Mouse (Mus musculus) cerebellum, postnatal 36 days (tissue): Measurements from ENCODE around the gene Kif1c.

Source experiments
- DNase-seq, 2 experiments: peaks; one replicate each; pipeline ENCODE4 v3.0.0; 2021 to 2022; ENCODE audit warnings: mixed read lengths in 2 of 2

Kif1c gene

DNA sequence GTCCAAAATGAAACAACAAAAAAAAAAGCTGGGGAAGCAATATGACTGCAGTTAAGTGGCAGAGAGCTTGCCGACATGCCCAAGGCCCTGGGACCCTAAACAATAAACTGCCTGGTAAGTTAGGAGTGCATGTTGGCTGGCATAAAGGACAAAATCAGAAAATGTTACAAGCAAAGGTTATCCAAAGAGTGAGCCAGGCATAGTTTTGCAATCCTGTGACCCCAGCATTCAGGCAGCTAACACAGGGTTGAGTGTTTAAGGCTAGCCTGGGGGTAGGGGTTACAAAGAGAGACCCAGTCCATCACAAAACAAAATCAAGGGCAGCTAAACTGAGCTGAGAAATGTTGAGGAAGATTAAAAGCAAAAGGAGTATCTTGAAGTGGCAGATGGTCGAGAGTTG is 1.3 kb upstream of the Kif1c start:
- DNase-seq: no peak

DNA sequence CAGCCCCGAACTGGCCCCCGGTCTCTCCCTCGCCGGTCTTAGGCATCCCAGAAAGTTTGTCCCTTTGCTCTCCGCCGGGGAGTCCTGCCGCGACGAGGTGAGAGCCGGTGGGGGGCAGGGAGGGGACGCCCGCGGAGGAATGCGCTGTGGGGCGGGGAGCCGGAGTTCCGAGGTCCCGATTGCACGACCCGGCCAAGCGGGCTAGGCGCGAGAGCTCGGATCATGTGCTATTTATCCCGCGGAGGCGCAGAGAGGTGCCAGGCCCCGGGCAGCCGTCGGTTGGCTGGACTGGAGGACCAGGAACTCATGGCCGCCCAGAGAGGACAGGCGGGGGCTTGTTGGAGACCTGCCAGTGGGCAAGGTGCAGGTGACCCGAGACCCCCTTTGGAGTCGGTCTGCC is 265 bp downstream of the Kif1c start:
- peak; percentile 62 to 63 for DNase-seq

DNA sequence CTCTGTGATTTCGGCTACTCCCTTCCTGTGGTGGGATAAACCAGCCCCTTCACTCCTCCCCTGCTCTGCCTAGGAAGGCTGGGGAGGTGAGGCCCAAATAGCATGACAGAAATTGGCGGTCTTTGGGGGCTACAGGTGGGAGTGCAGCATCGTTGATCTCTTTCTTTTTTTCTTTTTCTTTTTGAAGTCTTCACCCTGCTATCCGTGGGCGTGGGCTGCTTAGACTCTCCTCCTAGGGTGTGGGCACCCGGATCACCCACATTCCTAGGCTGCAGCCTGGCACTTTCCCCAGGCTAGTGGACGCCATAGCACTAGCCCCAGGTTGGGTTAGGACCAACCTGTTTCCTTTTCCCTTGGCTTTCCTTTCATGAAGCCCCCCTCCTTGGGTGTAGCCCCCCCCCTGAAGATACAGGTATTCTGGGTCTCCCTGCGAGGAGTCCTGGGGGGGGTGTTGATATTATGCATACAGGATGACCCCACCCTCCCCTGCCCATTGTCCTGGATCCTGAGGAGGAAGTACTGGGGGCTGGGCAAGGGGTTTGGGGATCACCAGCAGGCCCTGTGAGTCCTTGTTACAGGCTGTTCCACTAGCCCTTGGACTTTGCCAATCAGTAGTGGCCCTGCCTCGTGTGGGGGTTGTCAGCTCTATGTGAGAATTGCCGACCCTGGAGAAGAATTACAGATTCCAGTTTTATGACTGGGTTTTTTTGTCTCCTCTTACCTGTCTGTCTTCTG is 1.0 kb downstream of the Kif1c start:
- no peak for DNase-seq

DNA sequence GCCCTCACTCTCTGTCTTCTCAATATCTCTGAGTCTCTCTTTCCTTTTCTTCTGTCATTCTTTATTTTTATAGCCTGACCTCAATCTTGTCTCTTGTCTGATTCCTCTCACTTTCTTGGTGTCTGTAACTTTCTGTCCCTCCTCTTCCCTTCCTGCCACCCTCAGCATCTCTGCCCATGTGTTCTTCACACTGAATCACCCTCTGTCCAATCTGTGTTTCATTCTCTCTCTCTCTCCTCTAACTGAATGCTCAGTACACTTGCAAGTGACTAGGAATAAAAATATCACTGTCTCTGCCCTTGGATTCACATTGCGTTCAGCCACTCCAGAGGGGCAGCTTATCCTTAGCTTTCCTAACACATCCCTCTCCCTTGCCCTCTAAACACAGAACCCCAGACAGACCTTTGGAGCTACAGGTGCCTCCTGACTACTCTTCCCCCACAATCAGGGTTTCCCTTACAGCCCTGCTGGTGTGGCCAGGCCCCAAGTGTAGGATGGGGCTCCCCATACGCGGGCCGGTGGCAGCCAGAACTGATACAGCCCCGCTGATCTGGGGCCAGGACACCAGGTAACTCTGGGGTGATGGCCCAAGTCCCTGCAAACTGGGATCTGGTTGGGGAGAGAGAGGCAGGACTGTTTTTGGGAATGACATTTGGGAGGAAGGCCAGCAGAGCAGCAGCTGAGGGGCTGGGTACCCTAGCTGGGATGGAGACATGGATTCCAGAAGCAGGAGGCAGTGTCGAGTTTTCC is 1.8 kb downstream of the Kif1c start:
- DNase-seq: no peak

DNA sequence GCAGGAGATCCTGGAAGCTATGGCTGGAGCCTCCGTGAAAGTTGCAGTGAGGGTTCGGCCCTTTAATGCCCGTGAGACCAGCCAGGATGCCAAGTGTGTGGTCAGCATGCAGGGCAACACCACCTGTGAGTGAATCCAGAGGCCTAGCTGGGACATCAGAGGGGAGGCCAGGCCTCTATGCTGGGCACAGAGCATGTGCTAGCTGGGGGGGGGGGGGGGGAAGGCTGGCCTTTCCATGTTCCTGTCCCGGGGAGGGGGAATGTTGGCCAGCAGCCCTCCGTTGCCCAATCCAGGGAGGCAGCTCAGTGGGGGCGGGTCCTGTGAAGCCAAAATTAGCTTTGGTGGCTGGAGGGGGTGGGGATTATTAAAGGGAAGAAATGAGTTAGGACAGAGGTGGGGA is 2.4 kb downstream of the Kif1c start:
- no peak for DNase-seq

DNA sequence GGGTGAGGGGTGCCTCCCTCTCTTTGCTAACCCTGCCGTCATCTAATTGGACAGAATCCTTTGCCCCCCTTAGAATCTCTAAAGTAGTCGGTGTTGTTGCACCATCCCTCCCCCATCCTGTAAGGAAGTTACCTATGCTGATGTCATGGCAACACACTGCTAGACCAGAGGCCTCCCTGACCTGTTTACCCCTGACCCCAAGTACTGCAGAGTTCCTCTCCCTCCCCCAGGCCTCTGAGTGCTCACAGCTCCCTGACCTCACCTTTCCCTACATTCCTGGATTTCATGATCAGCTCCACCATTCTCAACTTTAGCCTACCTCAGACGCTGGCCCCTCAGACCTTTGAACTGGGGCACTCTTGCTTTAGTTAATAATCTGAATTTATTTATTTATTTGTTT is 5.8 kb downstream of the Kif1c start:
- no peak for DNase-seq

DNA sequence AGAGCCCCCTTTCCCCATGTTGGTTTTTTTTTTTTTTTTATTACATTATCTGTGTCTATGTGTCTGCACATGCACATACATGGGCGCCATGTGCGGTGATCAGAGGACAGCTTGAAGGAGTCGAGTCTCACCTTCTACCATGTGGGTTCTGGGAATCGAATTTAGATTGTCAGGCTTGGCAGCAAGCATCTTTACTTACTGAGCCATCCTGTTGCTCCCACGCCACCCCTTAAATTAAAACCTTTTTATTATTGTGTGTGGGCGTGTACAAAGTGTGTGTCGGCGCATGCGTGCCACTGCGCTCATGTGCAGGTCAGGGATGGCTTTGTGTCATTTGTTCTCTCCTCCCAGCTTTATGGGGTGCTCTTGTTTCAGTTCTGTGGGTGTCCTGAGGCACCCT is 10.7 kb downstream of the Kif1c start:
- no peak for DNase-seq

DNA sequence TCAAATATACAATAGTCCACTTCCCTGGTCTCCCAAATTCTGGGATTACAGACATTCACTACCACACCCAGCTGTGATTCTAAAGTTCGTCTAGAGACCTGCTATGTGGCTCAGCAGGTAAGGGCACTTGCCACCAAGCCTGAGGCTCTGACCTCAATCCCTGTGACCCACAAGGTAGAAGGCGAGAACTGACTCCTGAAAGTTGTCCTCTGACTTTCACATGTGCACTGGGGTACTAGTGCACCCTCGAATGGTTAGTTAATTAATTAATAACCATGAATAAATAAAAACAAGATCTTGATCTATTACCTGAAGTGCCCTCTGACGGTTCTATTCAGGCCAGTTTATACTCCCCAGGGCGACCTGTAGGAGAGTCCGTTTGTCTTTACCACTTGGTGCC is 12.9 kb downstream of the Kif1c start:
- DNase-seq: no peak

DNA sequence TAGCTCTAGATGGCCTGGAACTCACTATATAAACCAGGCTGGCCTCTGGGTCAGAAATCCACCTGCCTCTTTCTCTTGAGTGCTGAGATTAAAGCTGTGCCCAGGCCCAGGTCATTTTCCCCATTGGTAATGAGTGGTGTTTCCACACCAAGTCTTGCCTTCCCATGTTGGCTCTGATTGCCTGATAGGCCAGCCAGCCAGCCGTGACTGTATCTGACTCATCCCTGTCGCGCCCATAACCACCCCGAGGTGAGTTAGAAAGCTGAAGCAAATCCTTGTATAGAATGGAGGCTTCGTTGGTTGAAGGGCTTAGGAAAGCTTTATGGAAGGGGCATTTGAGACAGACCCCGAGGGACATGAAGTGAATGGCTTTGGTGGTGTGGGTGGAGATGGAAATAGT is 15.5 kb downstream of the Kif1c start:
- no peak for DNase-seq

DNA sequence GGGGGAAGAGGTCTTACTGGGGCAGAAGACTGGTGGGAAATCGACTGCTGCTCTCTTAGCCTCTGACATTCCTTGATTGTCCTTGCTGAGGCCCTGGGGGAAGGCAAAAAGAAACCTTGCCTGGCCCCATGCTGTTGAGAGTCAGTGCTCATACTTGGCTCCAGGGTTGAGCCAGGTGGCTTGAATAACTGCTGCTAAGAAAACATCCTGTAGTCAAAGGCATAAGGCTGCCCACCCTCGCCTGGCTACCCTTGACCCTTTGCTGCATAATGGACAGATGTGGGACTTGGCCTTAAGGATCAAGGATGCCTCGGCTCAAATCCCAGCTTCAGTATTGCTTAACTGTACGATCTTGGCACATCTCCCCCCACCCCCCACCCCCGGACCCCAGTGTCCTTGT is 18.1 kb downstream of the Kif1c start:
- no peak for DNase-seq

DNA sequence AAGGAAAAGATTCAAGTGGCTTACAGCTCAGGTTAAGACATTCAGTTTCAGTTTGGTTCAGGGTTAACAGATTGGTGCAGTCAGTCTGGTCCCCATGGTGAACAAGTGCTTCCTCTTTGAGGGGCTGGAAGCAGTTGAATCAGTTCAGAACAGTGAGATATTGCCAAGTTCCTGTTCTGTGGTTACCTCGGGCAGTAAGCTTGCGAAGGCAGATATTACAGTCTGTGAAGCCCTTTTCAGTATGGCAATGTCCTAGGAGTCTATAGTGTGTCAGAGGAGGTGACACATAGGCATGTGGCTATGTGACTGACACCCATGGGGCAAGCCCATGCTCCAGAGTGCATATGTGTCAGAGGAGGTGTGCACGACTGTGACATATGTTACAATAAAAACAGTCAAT is 20.2 kb downstream of the Kif1c start:
- no peak for DNase-seq

DNA sequence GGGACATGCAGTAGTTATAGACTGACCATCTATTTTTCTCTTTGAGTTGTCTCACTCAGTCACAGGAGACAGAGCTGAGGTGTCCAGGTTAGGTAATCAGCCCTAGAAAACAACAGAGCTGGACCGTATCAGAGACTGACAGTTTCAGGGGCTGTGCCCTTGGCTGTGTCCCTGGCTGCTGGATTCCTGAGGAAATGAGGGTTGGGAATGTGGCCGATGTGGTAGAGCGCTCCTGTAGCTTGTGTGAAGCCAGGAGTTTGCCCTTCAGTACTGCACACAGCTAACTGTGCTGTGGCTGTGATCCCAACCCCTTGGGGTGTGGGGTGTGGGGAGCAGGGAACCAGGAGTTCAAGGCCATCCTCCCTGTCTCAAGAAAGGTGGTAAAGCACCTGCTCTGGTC is 20.7 kb downstream of the Kif1c start:
- no peak for DNase-seq

DNA sequence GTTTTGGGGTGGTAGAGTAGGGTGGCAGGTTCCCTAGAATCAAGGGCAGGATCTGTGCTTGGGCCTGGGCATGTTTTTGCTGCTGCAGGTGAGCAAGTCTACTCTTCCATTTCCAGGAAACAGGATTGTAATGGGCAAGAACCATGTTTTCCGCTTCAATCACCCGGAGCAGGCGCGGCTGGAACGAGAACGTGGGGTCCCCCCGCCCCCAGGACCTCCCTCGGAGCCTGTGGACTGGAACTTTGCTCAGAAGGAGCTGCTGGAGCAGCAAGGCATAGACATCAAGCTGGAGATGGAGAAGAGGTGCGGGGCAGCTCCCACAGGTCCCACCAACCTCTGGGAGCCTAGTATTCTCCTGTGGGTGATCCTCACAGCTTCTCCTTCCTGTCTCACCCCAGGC is 24.4 kb downstream of the Kif1c start:
- DNase-seq: no peak

DNA sequence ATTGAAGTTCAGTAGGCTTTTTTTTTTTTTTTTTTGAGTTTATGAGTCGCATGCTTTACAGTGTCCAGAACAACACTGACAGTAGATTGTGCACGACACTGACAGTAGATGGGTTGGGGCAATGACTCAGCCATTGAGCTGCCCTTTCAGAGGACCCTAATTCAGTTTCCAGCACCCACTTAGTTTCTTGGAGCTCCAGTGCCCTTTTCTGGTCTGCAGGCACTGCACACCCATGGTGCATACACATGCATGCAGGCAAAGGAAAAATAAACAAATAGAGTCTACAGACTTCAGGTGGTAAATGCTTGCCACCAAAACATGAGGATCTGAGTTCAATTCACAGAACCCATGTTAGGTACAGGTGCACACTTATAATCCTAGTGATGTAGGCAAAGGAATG is 26.2 kb downstream of the Kif1c start:
- no peak for DNase-seq

DNA sequence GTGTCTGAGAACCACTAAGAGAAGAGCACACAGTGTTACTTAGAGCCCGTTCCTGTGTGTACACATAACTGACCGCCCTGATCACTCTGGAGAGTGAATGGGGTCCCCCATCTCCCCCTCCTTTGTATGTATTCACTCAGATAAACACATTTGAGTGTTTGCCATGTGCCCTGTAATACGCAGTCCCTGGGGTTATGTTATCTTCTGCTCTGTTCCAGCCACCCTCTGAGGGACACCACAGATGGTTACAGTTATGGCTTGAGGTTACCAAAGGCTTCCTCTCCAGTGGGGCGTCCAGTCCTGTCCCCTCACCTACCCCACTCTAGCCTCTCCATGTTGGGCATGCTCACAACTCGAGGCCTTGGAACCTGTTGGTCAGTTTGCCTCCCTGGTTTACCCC is 27.0 kb downstream of the Kif1c start:
- DNase-seq: no peak

DNA sequence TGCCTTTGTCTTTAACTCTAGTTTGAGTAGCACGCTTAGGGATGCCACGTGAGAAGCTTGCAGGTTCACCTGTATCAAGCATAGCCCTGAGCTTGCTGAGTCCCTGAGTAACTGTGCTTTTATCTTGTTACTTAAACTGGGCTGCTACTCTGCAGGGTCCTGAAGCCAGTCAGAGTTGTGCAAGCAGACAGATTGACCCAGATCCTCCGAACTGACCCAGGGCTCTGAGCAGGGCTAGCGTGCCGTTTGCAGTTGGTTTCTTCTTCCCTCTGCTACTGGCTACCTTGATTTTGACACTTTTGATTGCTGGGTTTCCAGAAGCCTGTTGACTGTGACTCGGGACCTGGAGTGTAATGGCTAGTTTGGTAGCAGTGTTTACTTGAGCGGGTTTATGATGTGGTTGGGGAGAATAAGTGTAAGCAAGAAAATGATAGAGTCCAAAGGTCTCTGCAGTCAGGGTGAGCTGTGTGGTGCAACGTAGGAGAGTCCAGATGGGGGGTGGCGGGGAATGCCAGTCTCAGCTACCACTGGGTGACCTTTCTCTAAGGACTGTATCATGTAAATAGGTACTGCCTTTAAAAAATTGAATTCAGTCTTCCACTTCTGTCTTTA is 30.2 kb downstream of the Kif1c start:
- no peak for DNase-seq

DNA sequence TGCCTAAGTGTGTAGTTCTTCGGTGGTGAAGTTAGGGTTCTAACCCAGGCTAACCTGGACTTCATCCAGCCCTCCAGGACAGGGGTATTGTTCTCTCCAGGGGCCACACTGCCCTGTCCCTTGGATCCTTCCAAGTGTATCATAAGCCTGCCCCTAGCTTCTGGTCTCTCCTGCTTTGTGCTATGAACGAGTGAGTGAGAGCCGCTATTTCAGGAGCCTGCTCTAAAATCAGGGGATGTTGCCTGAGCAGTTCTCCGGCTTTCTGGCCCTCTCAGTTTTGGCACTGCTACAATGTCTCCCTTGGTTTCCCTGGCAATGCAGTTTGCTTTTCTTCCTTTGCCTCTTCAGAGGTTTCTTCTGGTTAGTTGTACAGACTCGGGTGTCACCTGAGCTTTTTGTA is 30.8 kb downstream of the Kif1c start:
- DNase-seq: peak in 1 of 2 experiments; percentile 9

DNA sequence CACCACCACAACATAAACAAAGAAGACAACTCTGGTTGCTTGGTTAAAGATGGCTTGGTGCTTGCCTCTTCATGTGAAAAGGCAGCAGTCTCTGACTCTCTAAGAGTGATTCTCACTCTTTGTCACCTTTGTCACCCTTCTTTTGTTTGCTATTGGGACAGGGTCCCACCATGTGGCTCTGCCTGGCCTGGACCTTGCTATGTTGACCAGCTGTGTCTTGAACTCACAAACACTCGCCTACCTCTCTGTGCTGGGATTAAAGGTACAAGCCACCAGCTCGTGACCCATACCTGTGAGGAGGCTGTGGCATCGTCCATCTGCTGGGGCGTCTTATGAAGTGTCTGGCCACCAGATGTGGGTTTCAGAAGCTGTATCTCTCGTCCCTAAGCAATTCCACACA is 32.9 kb downstream of the Kif1c start:
- no peak for DNase-seq

DNA sequence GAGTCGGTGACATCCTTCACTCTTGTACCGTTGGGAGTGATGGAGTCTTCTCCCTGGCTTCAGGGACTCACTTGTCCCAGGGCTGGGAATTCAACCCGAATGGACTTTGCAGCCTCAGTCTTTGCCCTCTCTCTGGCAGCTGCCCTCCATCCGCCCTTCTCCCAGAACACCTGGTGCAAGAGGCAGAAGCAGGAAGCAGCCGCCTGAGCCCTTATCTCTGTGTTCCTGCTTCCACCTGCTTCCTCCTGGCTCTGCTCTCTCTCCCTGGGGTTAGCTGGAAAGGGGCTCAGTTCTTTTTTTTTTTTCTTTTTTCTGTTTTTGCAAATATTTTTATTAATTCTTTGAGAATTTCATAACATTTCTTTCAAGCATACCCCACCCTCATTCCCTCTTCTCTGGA is 37.4 kb downstream of the Kif1c start:
- DNase-seq: no peak

DNA sequence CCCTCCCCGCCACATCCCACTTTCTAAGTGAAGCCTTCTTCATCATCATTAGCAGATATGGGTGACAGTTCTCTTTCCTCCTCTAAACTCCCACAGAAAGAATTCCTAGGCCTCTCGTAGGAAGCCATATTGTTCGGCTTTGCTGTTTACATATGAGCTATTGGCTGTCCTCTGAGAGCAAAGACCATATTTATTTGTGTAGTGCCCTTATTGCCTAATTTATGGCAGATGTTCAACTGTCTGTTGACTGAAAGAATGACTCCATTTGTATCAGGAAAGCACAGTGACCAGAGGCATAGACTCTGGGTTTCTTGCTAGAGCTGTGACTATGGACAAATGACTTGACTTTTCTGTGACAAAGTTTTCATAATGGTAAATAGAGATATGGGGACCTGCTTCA is 41.3 kb downstream of the Kif1c start:
- no peak for DNase-seq

DNA sequence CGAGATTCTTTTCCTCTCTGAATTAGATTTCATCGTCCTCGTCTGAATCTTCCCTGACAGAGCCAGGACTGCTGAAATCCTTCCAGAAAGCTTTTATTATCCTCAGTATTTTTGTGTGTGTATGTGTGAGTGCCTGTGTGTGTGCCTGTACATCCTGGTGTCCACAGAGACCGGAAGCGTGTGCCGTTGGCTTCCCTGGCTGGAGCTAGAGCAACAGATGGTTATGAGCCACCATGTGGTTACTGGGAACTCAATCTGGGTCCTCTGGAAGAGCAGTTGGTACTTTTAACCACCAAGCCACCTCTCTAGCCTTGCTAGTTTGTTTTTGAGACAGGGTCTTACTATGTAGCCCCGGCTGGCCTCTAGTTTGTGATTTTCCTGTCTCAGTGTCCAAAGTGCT is 41.8 kb downstream of the Kif1c start:
- DNase-seq: no peak

DNA sequence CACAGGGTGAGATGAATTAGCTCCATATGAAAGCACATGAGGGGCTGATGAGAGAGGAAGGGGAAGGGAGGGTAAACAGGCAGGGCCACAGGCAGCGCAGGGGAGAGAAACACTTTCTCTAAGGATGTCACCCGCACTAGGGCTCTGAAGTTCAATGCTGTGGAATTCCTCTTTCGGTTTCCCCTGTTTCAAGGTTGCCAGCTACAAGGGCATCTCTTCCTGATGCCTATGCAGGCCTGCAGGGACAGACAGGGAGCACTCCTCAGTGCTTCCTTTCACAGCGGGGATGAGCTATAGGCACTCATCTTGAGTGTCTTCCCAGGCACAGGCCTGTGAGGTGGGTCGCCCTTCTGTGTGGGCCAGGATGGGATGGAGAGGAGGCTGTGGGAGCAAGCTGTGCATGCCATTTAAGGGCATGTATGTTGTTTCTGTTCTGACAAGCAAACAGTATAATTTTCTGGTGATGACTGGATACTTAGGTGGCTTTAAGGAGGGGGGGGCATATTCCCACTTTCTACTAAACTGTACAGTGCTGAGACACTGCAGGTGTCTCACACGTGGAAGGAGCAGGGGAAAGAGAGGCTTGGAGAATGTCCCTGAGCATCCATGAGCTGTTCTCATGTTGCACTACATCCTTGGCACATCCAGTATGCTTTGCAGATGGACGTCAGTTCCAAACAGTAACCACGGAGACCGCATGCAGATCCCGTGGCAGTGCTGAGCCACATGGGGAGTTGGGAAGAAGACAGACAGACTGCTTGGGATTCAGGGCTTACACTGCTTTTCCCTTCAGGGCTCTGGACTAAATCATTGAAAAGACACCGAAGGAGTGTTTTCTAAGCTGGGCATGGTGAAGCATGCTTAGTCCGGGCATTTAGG is 42.5 kb downstream of the Kif1c start:
- DNase-seq: no peak

DNA sequence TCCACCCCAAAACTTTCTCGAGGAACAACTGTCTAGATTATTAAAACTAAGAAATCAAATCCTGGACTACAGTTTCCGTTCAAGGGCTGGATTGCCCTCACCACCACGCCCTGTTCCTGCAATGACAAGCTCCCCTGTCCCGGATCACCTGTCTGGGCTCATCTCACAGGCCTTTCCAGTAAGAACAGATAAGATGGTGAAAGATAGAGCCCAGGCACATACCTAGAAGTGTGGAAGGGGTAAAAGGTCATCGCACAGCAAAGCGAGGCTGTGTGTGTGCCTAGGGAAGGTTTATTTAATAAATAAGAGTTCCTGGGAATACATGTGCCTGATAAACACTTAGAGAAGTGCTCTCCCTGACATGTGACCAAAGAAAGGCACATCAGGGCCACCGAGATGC is 45.3 kb downstream of the Kif1c start:
- DNase-seq: no peak
